Mouse (Mus musculus): ENCODE results near the gene Btg1.

DNA sequence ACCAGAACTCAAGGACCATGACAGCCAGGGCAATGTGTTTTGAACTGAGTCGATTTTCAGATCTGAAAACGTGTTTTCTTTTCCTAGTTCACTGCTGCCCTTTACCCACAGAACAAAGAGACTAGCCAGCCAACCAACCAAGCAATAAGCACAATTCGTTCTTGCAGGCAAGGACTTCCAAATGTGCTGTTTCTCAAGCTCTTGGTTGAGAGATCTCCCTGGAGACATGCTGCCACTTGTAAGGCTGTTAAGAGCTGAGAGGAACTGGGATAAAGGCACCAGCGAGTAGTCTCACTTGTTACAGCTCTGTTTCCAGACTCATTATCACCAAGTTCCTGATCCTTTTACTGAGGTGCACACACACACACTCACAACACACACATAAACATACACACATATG, 45.6 kb upstream of the Btg1 start:
- TF ChIP-seq CTCF (IDR thresholded peaks at IDR 0.05; ENCODE audit: borderline replicate concordance, insufficient read depth, low read length): no peak
- no peak for TF ChIP-seq POLR2A (IDR thresholded peaks at IDR 0.05; ENCODE audit: low read depth, low read length)

Measured in embryonic fibroblast, embryonic 13.5 days (primary cell).